Mouse (Mus musculus) gastrocnemius, postnatal 14 days (tissue): ENCODE measurements around the gene Ncf2. TPM values are rescaled to one million over a fixed set of nuclear protein-coding genes. Genes with fewer than 3 reads are reported as not detected.
"Not testable (repeated sequence)": the region's sequence is repeated elsewhere in the genome, so short reads cannot be mapped to it uniquely, and the experiment has no call there.

Source experiments
- DNase-seq: peaks from one replicate; pipeline ENCODE4 v3.0.0; 2021; ENCODE audit warnings: mixed read lengths
- intact Hi-C: fragments of 180-260 bp; cut with DNase I; formaldehyde crosslinking; loops from one replicate; pipeline ENCODE4 v1.15.1; 2025; ENCODE audit warnings: low total_unique reads
- long read RNA-seq, 2 experiments: library from polyadenylated mRNA; stranded (forward); transcript quantifications; one replicate each; pipeline ENCODE4 v2.0.0; 2021
- total RNA-seq, 2 experiments: library from RNA; stranded (reverse); gene quantifications; 2 replicates each; pipeline ENCODE4 v1.2.3; 2021

The Ncf2 gene
- 1 to 10 TPM; 1.4 to 1.6 TPM for total RNA-seq
- long read RNA-seq, experiment 1, partial matches to known transcripts = 0 of 1 reads
- long read RNA-seq, experiment 1, other reads (novel, unspliced or antisense) = 1 of 1 reads
- long read RNA-seq, experiment 2, partial matches to known transcripts = 0 of 1 reads
- long read RNA-seq, experiment 2, other reads (novel, unspliced or antisense) = 0 of 1 reads

DNA sequence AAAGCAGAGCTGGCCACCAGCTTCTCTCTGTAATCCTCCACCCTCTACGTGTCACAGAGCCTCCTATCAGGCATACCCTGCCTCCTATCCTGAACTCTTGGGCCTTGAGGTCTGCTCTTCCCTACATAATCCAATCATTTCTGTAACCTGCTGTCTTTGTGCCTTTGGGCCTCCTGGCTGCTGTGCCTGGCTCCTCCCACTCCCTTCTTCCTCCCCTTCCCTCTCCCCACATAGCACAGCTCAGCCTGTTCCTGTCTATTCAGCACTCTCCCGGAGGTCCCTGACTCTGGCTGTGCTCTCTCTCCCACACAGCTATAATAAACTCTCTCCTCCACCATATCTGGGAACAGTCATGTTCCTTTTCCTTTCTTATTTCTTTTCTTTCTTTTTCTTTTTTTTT is at the start of gene Ncf2:
TSS of gene Ncf2 (plus strand) at position 298 of the 400 bp plus-strand sequence.
- intact Hi-C loops = loop anchor here (10.0 kb wide), 1 partner anchor 105 kb away; the partner anchor contains the start of gene Smg7
- DNase-seq = no peak

DNA sequence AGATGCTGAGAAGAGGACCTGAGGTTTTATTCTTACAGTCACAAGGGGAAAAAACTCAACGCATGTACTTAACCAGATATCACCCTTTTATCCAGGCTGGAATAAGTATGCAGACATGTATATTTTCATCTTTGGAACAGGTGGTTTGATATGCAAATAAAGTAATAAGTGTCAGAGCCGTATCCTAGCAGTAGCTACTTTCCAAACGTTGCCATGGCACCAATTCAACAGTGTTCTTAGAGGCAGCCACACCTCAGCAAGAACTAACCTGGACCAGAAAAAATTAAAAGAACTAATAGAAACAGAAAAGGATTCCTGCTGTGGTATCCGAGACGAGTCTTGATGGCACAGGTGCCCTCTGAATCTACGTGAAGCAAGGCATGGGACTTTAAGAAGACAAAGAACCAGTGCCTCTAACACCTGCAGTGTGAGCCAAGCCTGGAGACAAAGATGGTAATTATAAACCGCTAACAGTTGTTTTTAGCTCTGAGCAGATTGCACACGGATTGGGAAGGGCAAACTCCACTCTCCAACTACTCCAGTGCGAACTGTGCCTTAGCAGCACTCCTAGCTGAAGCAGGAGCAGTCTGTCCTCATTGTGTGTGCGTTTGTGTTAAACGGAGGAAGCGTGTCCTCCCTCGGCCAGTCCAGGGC is 49.6 kb upstream of the Ncf2 start, which contains the start of gene Apobec4:
TSS of gene Apobec4 (plus strand) at position 240 of the 654 bp plus-strand sequence.
- intact Hi-C loops = no loop called here
- DNase-seq = no peak

DNA sequence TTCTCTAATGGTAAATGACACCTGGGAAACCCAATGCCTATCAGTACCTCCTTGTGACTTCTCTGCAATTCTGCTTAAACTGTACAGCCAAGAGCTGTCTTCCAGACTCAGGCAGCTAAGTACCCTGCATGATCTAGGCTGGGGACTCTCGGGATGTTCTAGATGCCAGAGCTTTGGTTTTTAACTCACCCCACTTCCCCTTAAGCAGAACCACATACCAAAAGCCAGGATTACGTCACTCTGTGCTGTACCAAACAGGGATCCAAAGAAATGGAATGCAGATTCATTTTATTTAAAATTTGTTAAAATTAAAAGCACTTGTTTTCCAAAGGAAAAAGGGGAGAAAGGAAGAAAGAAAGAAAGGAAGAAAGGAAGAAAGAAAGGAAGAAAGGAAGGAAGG is 38.2 kb upstream of the Ncf2 start:
- intact Hi-C loops = no loop called here
- DNase-seq = no peak

DNA sequence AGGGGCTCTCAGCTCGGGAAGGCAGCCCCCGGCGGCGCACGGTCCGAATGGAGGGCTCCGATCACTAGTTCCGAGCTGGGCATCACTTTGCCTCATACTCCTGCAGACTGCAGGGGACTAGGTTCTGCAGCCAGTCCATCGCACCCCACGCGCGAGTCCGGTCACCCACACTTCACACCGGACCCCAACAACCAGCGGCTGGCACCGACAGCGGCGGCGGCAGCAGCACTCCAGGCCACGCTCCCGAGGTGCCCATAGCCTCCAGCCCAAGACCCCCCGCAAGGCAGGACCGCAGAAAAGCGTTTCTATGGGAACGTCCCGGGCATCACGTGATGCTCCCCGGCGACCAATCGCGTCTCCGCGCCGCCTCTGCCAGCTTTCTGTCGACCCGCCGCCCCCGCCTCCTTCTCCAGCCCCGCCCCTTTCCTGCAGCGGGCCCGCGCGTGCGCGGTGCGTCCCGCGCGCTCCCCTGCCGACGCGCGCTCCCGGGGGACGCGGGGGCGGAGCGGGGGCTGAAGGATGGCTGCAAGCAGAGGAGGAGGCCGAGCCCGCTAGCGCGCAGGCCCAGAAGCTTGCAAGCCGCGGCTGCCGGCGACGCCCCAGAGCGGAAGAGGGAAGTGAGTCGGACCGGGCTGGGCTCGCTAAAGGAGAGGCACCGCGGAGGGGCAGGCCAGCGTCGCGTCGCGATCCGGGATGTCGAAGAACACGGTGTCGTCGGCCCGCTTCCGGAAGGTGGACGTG is 33.8 kb upstream of the Ncf2 start, which contains the start of the genes Rgl1 and Arpc5:
TSS of gene Rgl1 (minus strand) at position 320 of the 741 bp plus-strand sequence.
TSS of gene Arpc5 (plus strand) at position 511 of the 741 bp plus-strand sequence.
- intact Hi-C loops = no loop called here
- DNase-seq = peak; percentile 98

DNA sequence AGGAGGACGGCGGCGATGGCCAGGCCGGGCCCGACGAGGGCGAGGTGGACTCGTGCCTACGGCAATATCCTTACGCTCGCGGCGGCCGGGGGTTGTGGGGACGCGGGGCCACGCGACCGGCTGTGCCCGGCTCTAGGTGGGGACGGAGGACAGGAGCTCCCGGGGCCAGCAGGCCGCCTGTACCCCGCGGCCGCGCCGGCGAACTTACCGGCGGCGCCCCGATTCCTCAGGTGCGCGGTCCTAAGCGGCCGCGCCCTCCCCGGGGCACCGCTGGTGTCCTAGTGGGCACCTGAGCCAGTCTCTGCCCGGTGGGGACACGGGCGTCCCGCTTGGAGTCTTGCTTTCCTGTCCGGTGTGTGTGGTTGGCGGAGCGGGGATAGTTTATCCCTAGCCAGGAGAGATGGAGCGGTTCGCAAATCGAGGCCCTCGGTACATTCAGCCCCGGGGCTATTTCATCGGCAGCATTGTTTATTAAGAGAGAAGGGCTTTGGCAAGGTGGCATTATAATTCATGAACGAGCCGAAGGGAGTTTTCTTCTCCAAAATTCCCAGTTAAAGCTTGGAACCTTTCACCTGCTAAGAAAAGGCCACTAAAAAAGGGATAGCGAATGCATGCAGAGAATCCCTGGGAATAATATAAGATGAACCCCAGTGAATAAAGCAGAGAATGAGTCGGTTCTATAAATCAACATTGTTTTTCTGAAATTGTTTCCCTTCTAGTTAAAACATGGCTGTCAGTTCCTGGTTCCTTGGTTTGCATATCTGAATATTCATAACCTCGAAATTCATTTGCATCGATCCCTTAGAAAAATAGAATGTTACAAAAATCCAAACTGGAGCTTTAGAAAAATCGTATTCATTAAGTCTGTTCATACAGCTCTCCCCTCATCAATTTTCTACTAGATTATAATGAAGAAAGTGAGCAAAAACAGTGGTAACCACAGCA is 32.9 kb upstream of the Ncf2 start:
- intact Hi-C loops = no loop called here
- DNase-seq = peak; percentile 27

DNA sequence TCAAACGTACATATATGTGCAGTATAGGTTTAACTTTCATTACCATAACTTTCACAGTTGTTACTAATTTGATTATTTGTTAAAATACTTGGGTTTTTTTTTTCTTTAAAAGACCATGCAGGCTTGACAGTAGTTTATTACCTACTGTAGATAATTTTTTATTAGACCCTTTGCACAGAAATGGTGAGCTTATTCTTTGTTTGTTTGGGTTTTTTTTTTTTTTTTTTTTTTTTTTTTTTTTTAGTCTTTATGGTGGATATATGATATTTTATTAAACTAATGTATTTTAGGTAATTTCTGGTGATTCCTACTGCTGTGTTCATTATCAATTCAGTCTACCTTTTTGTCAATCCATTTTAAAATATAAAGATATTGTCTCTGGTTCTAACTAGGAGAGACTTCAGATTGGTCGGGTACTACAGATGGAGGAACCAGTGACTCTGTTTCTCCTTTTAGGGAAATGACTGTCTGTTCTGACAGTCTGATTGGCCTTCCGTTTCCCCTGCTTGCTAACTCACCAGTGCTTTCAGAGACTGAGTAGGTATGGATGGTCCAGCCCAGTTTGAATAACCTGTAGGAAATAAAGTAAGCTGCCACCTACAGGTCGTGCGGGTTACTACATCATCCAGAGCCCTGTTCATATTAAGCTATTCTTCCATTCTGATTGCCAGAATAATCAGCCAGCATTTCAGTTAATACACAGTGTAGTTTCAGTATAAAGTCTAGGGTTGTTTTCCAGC is 32.1 kb upstream of the Ncf2 start:
- intact Hi-C loops = no loop called here
- DNase-seq = peak; percentile 73

DNA sequence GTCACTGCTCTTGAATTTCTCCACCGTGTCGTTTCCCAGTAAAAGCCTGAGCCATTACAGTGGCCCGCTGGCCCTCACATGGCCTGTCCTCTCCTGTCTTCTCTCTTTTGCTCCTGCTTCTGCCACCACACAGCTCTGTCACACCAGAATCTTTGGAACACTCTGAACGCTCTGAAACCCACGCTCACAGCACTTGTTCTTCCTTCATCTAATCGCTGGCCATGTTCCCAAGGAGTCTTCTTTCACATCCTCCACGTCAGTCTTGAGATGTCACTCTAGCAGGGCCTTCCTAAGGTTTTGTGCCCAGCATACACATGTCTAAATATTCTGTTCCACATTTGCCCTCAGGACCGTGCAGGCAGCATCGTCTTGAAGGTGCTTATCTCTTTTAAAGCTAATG is 29.0 kb upstream of the Ncf2 start:
- no peak for DNase-seq
- intact Hi-C loops = no loop called here

DNA sequence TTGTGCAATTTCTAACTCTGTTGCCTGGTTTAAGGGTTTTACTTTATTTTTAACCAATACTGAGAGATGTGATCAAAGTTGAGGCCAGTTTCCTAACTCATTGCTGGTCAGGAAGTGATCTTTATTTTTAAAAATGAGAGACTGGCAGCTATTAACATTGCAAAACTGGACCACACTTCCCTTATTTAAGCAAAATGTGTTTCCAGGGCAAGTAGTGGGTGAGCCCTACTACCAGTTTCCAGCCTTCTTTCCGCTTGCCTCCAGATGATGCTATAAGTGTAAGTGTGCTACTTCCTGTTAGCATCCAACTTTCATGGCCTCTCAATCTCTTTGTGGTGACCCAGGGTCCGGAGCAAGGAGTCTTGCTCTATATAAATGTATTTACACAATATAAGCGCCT is 25.4 kb upstream of the Ncf2 start:
- DNase-seq, intact Hi-C loops: not testable (repeated sequence)

DNA sequence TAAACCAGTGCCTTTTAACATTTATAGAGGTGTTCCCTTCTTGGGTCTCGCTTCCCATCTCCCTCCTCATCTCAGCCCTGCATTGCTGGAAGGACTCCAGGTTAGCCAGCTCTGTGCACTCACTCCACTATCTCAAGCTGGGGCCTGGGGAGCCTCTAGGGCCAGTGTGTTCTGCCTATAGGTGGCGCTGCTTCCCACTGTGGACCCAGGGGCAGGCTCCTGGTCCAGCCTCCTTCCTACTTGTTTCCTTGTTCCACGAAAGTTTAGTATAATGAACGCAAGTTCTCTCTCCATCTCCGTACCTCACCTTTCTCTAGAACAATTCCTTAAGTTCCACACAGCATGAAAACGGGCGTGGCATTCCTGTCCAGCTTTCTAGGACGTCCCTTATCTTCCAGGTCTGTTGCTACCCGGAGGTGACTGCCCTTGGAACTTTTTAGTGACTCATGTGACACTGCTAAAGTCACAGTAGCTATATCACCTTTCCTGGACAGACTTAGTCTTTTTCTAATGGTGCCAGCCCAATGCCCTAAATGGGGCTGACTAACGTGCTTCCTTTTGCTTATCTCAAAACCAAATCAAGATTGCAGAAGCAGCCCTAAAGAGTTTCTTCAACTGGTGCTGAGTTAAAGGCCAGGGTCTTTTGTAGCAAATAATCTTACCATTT is 20.8 kb upstream of the Ncf2 start:
- intact Hi-C loops = no loop called here
- peak; percentile 75 for DNase-seq

DNA sequence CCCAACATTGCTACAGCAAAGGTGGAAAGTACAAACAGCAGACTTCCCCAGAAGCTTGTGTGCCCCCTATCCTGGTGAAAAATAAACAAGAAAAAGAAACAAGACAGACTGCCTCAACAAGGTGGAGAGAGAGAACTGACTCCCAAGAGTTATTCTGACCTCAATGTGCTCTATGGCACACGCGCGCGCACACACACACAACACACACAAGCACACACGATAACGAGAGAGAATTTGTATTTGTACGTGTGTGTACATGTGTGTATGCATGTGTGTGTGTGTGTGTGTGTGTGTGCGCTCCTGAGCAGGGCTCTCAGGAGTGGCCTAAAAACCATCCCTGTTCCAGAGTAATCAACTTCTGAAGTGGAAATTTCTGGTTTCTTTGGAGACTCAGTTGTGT is 15.4 kb upstream of the Ncf2 start:
- DNase-seq = no peak
- intact Hi-C loops = no loop called here

DNA sequence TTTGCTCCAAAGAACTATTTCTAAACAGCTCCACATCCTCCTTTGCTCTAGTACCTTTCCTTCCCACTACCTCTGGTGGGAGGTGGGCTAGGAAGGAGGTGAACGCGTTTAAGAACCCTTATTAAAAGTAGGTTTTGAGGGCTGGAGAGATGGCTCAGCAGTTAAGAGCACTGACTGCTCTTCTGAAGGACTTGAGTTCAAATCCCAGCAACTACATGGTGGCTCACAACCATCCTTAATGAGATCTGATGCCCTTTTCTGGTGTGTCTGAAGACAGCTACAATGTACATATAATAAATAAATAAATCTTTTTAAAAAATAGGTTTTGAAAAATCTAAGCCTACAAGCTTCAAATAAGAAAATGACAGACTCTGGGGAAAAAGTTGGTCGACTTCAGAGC is 14.5 kb upstream of the Ncf2 start:
- DNase-seq, intact Hi-C loops: not testable (repeated sequence)

DNA sequence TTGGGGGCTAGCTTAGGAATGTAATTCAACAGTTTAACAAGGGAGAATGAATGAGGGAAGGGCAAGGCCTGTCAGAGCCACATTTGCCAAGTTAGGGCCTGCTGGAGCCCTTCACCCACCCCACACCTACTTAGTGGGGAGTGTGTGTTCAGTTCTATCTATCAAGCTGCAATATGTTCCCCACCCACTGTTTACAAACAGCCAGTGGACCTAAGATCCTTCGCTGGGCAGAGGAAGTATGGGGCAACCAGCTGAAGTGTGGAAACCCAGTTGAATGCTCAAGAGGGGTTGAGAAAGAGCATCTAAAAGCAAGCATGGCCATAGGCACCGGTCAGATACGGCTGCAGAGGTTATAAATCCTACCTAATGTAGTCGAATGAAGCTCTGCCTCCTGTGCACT is 13.0 kb upstream of the Ncf2 start:
- intact Hi-C loops = no loop called here
- no peak for DNase-seq

DNA sequence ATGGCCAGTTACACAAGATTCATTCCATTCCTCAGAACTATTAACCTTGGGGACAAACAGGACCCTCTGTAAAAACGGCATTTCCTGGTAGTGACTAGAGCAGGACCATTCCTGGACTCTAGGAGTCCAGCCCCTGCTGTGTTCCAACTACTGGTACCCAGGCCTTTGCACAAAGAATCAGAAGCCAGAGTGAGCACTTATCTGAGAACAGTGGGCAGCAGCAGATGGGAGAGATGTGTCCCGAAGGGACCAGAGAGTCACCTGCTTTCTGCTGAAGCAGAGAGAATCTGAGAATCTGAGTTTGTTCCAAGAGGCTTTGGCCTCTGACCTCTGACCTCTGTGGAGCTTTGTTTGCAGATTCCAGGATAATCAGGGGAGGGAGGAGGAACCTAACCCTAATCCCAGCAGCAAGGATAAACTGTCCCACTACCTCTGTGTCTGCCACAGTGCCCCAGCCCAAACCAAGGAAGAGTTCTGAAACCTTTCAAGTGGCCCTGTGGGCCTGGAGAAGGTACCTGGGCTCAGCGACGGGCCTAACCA is 11.8 kb upstream of the Ncf2 start:
- no peak for DNase-seq
- intact Hi-C loops = no loop called here

DNA sequence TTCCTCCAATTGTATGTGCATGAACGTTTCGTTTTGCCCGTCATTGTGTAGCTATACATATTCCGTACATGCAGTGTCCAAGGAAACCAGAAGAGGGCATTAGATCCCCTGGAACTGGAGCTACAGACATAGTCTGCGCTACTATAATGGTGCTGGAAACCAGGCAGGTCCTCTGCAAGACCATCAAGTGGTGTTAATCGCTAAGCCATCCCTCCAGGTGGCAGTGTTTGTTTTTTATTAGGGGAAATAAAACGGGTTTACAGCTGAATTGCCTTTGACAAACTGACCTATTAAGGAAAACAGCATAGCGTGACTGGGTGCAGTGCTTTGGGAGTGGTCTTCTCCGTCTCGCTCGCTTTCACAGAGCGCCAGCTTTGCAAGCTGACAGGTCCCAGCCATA is 9.7 kb upstream of the Ncf2 start:
- no peak for DNase-seq
- intact Hi-C loops = loop anchor here (10.0 kb wide), 1 partner anchor 115 kb away; the partner anchor contains the start of gene Smg7

DNA sequence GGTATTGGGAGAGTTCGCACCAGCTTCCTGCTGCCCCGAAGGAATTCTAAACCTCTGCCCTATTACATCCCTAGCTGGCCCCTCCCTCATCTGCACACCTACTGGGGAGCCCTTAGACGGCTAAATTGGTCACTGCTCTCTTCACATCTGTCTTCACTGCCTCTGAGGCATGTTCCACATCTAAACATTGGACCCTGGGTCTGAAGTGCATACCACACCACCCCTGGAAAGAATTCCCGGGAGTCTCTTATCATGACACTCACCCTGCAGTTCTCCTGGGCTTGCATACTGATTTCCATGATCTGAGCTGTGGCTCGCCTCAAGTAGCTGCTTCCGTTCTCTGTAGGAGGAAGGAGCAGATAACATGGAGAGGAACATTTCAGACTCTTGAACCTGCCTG is 9.2 kb upstream of the Ncf2 start:
- no peak for DNase-seq
- intact Hi-C loops = loop anchor here (10.0 kb wide), 1 partner anchor 114 kb away; the partner anchor contains the start of gene Smg7

DNA sequence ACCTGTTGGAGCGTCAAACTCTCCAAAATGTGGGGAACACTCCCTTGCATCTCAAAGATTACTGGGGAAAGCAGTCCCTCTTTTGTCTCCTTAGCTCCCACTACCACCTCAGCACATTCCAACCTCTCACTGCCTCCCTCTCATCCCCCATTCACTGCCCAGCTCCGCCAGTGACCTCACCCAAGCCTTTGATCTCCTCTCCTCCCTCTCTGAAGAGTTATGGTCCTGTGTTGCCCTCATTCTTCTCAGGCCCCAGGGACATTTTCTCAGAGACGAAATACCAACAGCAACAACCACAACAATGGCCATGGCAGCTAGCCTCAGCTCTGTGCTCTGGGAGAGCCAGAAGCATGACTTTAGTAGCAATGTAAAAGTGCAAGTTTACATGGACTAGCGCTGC is 8.7 kb upstream of the Ncf2 start:
- intact Hi-C loops = loop anchor here (10.0 kb wide), 1 partner anchor 114 kb away; the partner anchor contains the start of gene Smg7
- no peak for DNase-seq

DNA sequence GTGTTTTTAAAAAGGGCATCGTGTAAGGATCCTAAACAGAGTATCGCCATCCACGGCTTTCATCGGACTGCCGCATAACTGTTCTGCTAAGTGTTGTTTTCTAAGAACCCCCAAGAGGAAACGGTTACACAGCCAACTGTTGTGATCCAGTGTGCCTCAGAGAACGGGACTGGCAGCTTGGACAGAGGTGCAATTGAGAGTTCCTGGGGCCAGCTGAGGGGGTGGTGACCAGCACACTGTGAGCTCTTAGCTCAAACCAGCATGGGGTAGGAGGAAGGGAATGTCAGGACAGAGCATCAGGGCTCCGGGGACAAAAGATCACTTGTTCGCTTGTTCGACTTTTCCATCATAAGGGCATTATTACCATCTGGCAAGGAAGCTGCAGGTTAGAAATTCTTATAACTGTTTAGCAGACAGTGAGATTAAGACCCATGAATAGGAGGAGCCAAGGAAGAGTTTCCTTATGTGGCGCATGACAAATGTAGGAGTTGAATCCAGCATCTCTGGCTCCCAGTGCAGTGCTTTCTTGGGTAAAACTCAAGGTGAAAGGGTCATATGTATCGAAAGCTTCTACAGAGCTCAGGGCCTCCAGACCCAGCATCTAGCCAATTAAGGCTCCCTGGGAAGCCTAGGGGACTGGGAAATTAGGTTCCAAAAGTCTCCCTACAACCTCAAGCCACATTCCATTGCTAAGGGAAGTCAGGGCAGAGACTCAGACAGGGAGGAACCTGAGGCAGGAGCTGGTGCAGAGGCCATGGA is 7.1 kb upstream of the Ncf2 start:
- DNase-seq = no peak
- intact Hi-C loops = loop anchor here (10.0 kb wide), 1 partner anchor 112 kb away; the partner anchor contains the start of gene Smg7
